Mouse (Mus musculus) left cerebral cortex, adult 8-10 months (tissue): ENCODE measurements at regions not wholly inside any gene's neighbourhood (a gene's known extent, or its start where the extent isn't known, plus 50 kb on each side); places are given as distances from the start of the nearest gene placed in this dataset.
A peak's percentile ranks its signal among the peaks of the same experiment; 100 is the strongest.

Experiments used
- DNase-seq, 2 experiments: peaks; one replicate each; pipeline ENCODE4 v3.0.0; 2022; ENCODE audit warnings: low spot score in 2 of 2

DNA sequence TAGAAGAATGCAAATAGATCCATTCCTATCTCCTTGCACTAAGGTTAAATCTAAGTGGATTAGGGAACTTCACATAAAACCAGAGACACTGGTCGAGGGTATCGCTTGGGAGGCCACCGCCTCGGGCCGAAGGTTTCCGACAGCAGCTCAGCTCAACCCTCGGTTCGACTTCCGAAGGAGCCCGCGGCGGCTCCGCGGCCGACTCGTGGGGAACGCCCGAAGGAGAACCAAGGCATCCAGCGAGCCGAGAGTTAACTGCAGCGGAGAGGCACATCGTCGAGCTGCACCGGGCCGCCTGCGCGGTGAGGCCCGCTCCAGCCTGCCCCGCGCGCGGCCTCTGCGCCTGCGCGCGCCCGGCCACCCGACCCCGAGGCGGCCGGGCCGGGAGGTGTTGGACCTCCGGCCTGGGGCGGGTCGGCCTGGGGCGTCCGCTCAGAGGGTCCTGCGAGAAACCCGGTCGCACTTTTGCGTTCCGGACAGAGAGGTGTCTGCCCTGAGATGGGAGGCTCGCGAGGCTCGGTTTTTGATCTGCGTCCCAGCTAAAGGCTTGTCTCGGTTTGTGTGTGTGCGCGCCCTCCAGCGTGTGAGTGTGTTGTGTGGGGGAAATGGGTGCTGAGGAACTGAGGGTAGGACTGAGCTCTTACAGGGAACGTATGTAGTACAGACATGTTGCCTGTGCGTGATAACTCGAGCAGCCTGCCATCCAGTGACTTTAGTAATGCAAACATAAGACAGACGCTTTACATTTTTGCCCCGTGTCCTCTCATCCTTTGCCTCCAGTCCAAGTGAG lies 50.9 kb upstream of the Vmn2r9 start:
- peak; percentile 5 to 9 for DNase-seq
